Mouse (Mus musculus): ENCODE data around the gene Pfpl. TPM values are rescaled to one million over a fixed set of nuclear protein-coding genes. Genes with fewer than 3 reads are reported as not detected.

Pfpl gene
- not detected for total RNA-seq (2021)

GRCm38 (mm10) chr19:12427605-12428004 is at the start of gene Pfpl:
Gene Pfpl (plus strand): TSS chr19:12427905.
- DNase-seq, result no peak
- intact Hi-C loops (cut with DNase I), result no loop called here

GRCm38 (mm10) chr19:12386979-12387378 is 40.7 kb upstream of the Pfpl start, which contains the start of gene Olfr1440:
Gene Olfr1440 (plus strand): TSS chr19:12387279.
- no peak for DNase-seq
- intact Hi-C loops (cut with DNase I), result no loop called here

- intact Hi-C loops (cut with DNase I), result no loop called here
Observed at GRCm38 (mm10) chr19:12413737-12414136, 14.0 kb upstream of the Pfpl start.

GRCm38 (mm10) chr19:12417361-12417760 is 10.3 kb upstream of the Pfpl start, which contains the start of gene Olfr1441:
Gene Olfr1441 (plus strand): TSS chr19:12417433.
- intact Hi-C loops (cut with DNase I), result no loop called here
- DNase-seq, result no peak

More at GRCm38 (mm10) chr19:12413737-12414136, 14.0 kb upstream of the Pfpl start:
- DNase-seq, result no peak

- DNase-seq, result no peak
- intact Hi-C loops (cut with DNase I), result no loop called here
Observed at GRCm38 (mm10) chr19:12418312-12418711, 9.4 kb upstream of the Pfpl start.

GRCm38 (mm10) chr19:12420555-12420954 is 7.2 kb upstream of the Pfpl start:
- intact Hi-C loops (cut with DNase I), result no loop called here
- DNase-seq, result no peak

GRCm38 (mm10) chr19:12421680-12422079 is 6.0 kb upstream of the Pfpl start:
- DNase-seq, result no peak
- intact Hi-C loops (cut with DNase I), result no loop called here

GRCm38 (mm10) chr19:12427101-12427500 is 604 bp upstream of the Pfpl start:
- intact Hi-C loops (cut with DNase I), result no loop called here
- DNase-seq, result no peak

- peak; percentile 18 for DNase-seq
- intact Hi-C loops (cut with DNase I), result no loop called here
Observed at GRCm38 (mm10) chr19:12433033-12433432, 5.3 kb downstream of the Pfpl start.

- intact Hi-C loops (cut with DNase I), result no loop called here
- DNase-seq, result no peak
Observed at GRCm38 (mm10) chr19:12435011-12435416, 7.3 kb downstream of the Pfpl start.

- intact Hi-C loops (cut with DNase I), result no loop called here
- DNase-seq, result no peak
Observed at GRCm38 (mm10) chr19:12435750-12436524, 8.2 kb downstream of the Pfpl start.

GRCm38 (mm10) chr19:12439581-12439980 is 11.9 kb downstream of the Pfpl start:
- intact Hi-C loops (cut with DNase I), result no loop called here
- DNase-seq, result no peak

GRCm38 (mm10) chr19:12440103-12440725 is 12.5 kb downstream of the Pfpl start:
- intact Hi-C loops (cut with DNase I), result no loop called here
- DNase-seq, result no peak

GRCm38 (mm10) chr19:12442560-12442959 is 14.9 kb downstream of the Pfpl start:
- intact Hi-C loops (cut with DNase I), result no loop called here
- no peak for DNase-seq

GRCm38 (mm10) chr19:12445014-12445413 is 17.3 kb downstream of the Pfpl start:
- intact Hi-C loops (cut with DNase I), result no loop called here
- no peak for DNase-seq

GRCm38 (mm10) chr19:12457401-12458066 is 29.8 kb downstream of the Pfpl start:
- DNase-seq, result no peak
- intact Hi-C loops (cut with DNase I), result no loop called here

- intact Hi-C loops (cut with DNase I), result no loop called here
- no peak for DNase-seq
Observed at GRCm38 (mm10) chr19:12459516-12459915, 31.8 kb downstream of the Pfpl start.

GRCm38 (mm10) chr19:12460282-12461249 is 32.9 kb downstream of the Pfpl start, which contains the start of gene Mpeg1:
Gene Mpeg1 (plus strand): TSS chr19:12460779.
- intact Hi-C loops (cut with DNase I), result no loop called here
- no peak for DNase-seq

GRCm38 (mm10) chr19:12462851-12463721 is 35.4 kb downstream of the Pfpl start:
- DNase-seq, result no peak

GRCm38 (mm10) chr19:12463722-12464035 is 36.0 kb downstream of the Pfpl start:
- DNase-seq, result no peak
- intact Hi-C loops (cut with DNase I), result no loop called here

More at GRCm38 (mm10) chr19:12462851-12463721, 35.4 kb downstream of the Pfpl start:
- intact Hi-C loops (cut with DNase I), result no loop called here
